Mouse (Mus musculus): Measurements from ENCODE around the gene Sema5b. TPM values are rescaled to one million over a fixed set of nuclear protein-coding genes. Genes with fewer than 3 reads are reported as not detected.

The Sema5b gene
- total RNA-seq (2017), result not detected in 2 replicates

- ATAC-seq (ENCODE audit: extremely low read depth, insufficient number of reproducible peaks, low FRiP score, poor library complexity, severe bottlenecking), result no peak
These were observed at the start of gene Sema5b for GRCm38 (mm10) chr16:35541117-35541641. Sema5b (plus strand) TSS chr16:35541145.

GRCm38 (mm10) chr16:35500342-35500741, 40.6 kb upstream of the Sema5b start:
- ATAC-seq (ENCODE audit: extremely low read depth, insufficient number of reproducible peaks, low FRiP score, poor library complexity, severe bottlenecking), result no peak

- no peak for ATAC-seq (ENCODE audit: extremely low read depth, insufficient number of reproducible peaks, low FRiP score, poor library complexity, severe bottlenecking)
These were observed 39.7 kb upstream of the Sema5b start for GRCm38 (mm10) chr16:35501106-35501760.

- no peak for ATAC-seq (ENCODE audit: extremely low read depth, insufficient number of reproducible peaks, low FRiP score, poor library complexity, severe bottlenecking)
These were observed 38.5 kb upstream of the Sema5b start for GRCm38 (mm10) chr16:35502456-35502855.

- ATAC-seq (ENCODE audit: extremely low read depth, insufficient number of reproducible peaks, low FRiP score, poor library complexity, severe bottlenecking), result no peak
These were observed 36.7 kb upstream of the Sema5b start for GRCm38 (mm10) chr16:35504266-35504665.

- ATAC-seq (ENCODE audit: extremely low read depth, insufficient number of reproducible peaks, low FRiP score, poor library complexity, severe bottlenecking), result no peak
These were observed 35.2 kb upstream of the Sema5b start for GRCm38 (mm10) chr16:35505786-35506185.

GRCm38 (mm10) chr16:35508581-35508980, 32.4 kb upstream of the Sema5b start:
- no peak for ATAC-seq (ENCODE audit: extremely low read depth, insufficient number of reproducible peaks, low FRiP score, poor library complexity, severe bottlenecking)

- ATAC-seq (ENCODE audit: extremely low read depth, insufficient number of reproducible peaks, low FRiP score, poor library complexity, severe bottlenecking), result no peak
These were observed 31.4 kb upstream of the Sema5b start for GRCm38 (mm10) chr16:35509331-35510070.

GRCm38 (mm10) chr16:35515977-35516612, 24.9 kb upstream of the Sema5b start:
- no peak for ATAC-seq (ENCODE audit: extremely low read depth, insufficient number of reproducible peaks, low FRiP score, poor library complexity, severe bottlenecking)

GRCm38 (mm10) chr16:35517976-35518951, 22.7 kb upstream of the Sema5b start:
- no peak for ATAC-seq (ENCODE audit: extremely low read depth, insufficient number of reproducible peaks, low FRiP score, poor library complexity, severe bottlenecking)

GRCm38 (mm10) chr16:35519245-35519644, 21.7 kb upstream of the Sema5b start:
- ATAC-seq (ENCODE audit: extremely low read depth, insufficient number of reproducible peaks, low FRiP score, poor library complexity, severe bottlenecking), result no peak

GRCm38 (mm10) chr16:35524200-35524599, 16.7 kb upstream of the Sema5b start:
- no peak for ATAC-seq (ENCODE audit: extremely low read depth, insufficient number of reproducible peaks, low FRiP score, poor library complexity, severe bottlenecking)

- no peak for ATAC-seq (ENCODE audit: extremely low read depth, insufficient number of reproducible peaks, low FRiP score, poor library complexity, severe bottlenecking)
These were observed 6.3 kb upstream of the Sema5b start for GRCm38 (mm10) chr16:35534630-35535029.

- ATAC-seq (ENCODE audit: extremely low read depth, insufficient number of reproducible peaks, low FRiP score, poor library complexity, severe bottlenecking), result no peak
These were observed 3.3 kb upstream of the Sema5b start for GRCm38 (mm10) chr16:35537651-35538050.

- ATAC-seq (ENCODE audit: extremely low read depth, insufficient number of reproducible peaks, low FRiP score, poor library complexity, severe bottlenecking), result no peak
These were observed 1.9 kb upstream of the Sema5b start for GRCm38 (mm10) chr16:35539041-35539440.

- ATAC-seq (ENCODE audit: extremely low read depth, insufficient number of reproducible peaks, low FRiP score, poor library complexity, severe bottlenecking), result no peak
These were observed 420 bp upstream of the Sema5b start for GRCm38 (mm10) chr16:35540333-35541116.

GRCm38 (mm10) chr16:35541661-35542420, 896 bp downstream of the Sema5b start:
- ATAC-seq (ENCODE audit: extremely low read depth, insufficient number of reproducible peaks, low FRiP score, poor library complexity, severe bottlenecking), result no peak
